Mouse (Mus musculus) testis, adult 2 months (tissue): Measurements from ENCODE around the gene Cstf2t.

ENCODE experiments used
- CTCF ChIP-seq: fragments of 200-500 bp; IDR thresholded peaks from 2 replicates; pipeline ENCODE4 v1.5.1; 2012; ENCODE audit warnings: low read depth, mild to moderate bottlenecking, inconsistent platforms, low read length, moderate library complexity; ENCODE audit not compliant: control insufficient read depth, insufficient read depth, insufficient replicate concordance
- POLR2A ChIP-seq: fragments of 200-500 bp; IDR thresholded peaks from 2 replicates; pipeline ENCODE4 v1.6.1; 2012; ENCODE audit warnings: low read depth, mild to moderate bottlenecking, inconsistent platforms, low read length, moderate library complexity; ENCODE audit not compliant: control insufficient read depth

GRCm38 (mm10) chr19:31097857-31098256 is 15.2 kb downstream of the Cstf2t start:
- TF ChIP-seq CTCF (no peak), POLR2A (no peak)
